Mouse (Mus musculus) liver, embryonic 16.5 days (tissue): ENCODE measurements around the gene Atg9a. TPM values are rescaled to one million over a fixed set of nuclear protein-coding genes. Genes with fewer than 3 reads are reported as not detected.

ENCODE experiments used
- ATAC-seq: fragments of 200-750 bp; cut with Nextera tagmentation; 2 replicates; pipeline ENCODE4 v1.8.0; 2017; ENCODE audit warnings: low read depth, mild to moderate bottlenecking, moderate number of reproducible peaks, moderate library complexity
- H3K27ac ChIP-seq: fragments of 300-500 bp; sonication (generic); 2 replicates; pipeline ENCODE4 v1.5.1; 2014; ENCODE audit warnings: mild to moderate bottlenecking, low read length
- H3K27me3 ChIP-seq: fragments of 300-500 bp; sonication (generic); 2 replicates; pipeline ENCODE4 v1.6.1; 2014; ENCODE audit warnings: low read depth, low read length, mixed read lengths; ENCODE audit not compliant: control insufficient read depth, insufficient read depth
- H3K36me3 ChIP-seq: fragments of 300-500 bp; sonication (generic); 2 replicates; pipeline ENCODE4 v1.6.1; 2014; ENCODE audit warnings: mild to moderate bottlenecking; ENCODE audit not compliant: control insufficient read depth, insufficient read depth
- H3K4me1 ChIP-seq: fragments of 300-500 bp; sonication (generic); 2 replicates; pipeline ENCODE4 v1.6.1; 2014; ENCODE audit warnings: low read depth, low read length, mixed read lengths; ENCODE audit not compliant: control insufficient read depth
- H3K4me2 ChIP-seq: fragments of 300-500 bp; sonication (generic); 2 replicates; pipeline ENCODE4 v1.6.1; 2014; ENCODE audit warnings: low read depth, low read length, mixed read lengths
- H3K4me3 ChIP-seq: fragments of 300-500 bp; sonication (generic); 2 replicates; pipeline ENCODE4 v1.5.1; 2014; ENCODE audit warnings: low read depth, mild to moderate bottlenecking, low read length
- H3K9ac ChIP-seq: fragments of 300-500 bp; sonication (generic); 2 replicates; pipeline ENCODE4 v1.6.1; 2014; ENCODE audit warnings: low read depth, low read length
- H3K9me3 ChIP-seq: fragments of 300-500 bp; sonication (generic); replicated peaks from 2 replicates; pipeline ENCODE4 v1.6.1; 2016; ENCODE audit warnings: low read length; ENCODE audit not compliant: control insufficient read depth
- whole genome bisulfite sequencing: fragments of 180-500 bp; shearing (Covaris S2); extraction: QIAGEN DNeasy Blood & Tissue Kit; methylation state at CpG from one replicate; pipeline ENCODE4 v1.1.7; 2014; ENCODE audit not compliant: insufficient replicate concordance; 5-methylcytosine and 5-hydroxymethylcytosine counted together
- polyA plus RNA-seq: library from polyadenylated mRNA; unstranded; fragments of >200 nt; fragmentation: Nextera tagmentation; extraction: Ambion mirVana; gene quantifications from 2 replicates; pipeline ENCODE4 v1.2.1, GENCODE M21; 2015

The Atg9a gene
- polyA plus RNA-seq, 1 experiment from 2014 or later, result 28.5 TPM

DNA sequence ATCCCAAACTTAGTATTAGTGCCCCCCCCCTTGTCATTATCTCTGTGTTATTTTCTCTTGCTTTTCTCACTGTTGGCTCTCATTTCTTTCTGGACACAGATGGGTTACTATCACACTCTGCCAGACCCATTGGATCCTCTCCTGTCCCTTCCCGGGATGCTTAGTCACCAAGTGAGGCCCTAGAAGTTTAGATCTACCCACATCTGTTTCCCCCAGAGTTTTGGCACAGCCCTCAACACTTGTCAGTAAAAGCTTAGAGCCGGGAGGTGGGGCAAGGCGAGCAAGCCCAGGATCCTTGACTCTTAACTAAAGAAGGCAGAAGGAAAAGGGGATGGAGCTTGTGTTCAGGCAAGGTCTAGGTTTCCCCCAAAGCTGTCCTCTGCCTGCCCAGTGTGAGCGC lies 37.2 kb upstream of the Atg9a start:
- Histone ChIP-seq H3K36me3 (no peaks in the 10 kb centered on the region), H3K9ac (no peak overlapping the region), H3K27ac (peak overlapping the region; percentile 69), H3K27me3 (no peaks in the 10 kb centered on the region), H3K4me2 (no peak overlapping the region), H3K4me1 (peaks cover 11% of the 10 kb centered on the region), H3K4me3 (no peak overlapping the region), H3K9me3 (no peaks in the 10 kb centered on the region)
- 31% methylated on average over 4 of the region's 4 CpGs for WGBS
- peak; percentile 87 for ATAC-seq

DNA sequence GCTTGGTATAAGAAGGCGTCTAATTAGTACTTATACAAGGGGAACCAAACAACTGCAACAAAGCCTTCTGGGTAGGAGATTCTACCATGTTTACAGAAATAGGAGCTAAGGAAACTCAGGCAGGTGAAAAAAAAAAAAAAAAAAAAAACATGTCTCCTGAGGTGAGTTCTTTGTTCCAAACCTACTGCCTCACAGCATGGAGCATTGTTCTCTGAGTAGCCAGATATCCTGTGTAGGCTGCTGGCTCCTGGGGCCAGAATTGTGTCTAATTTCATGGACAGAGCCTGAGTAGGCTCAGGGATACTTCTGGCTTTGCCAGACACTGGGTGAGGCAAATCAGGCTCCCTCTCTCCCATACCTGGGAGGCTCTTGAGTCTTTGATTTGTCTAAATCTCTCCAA lies 35.7 kb upstream of the Atg9a start:
- Histone ChIP-seq H3K36me3 (no peaks in the 10 kb centered on the region), H3K27me3 (no peaks in the 10 kb centered on the region), H3K9ac (no peak overlapping the region), H3K4me2 (no peak overlapping the region), H3K27ac (no peak overlapping the region), H3K4me3 (no peak overlapping the region), H3K4me1 (peaks cover 10% of the 10 kb centered on the region), H3K9me3 (no peaks in the 10 kb centered on the region)
- WGBS, result 82% methylated on average over 1 of the region's 1 CpGs
- no peak for ATAC-seq

- Histone ChIP-seq H3K27me3 (no peaks in the 10 kb centered on the region), H3K4me2 (no peak overlapping the region), H3K4me3 (no peak overlapping the region), H3K4me1 (peaks cover 5% of the 10 kb centered on the region), H3K36me3 (no peaks in the 10 kb centered on the region), H3K27ac (no peak overlapping the region), H3K9ac (no peak overlapping the region), H3K9me3 (no peaks in the 10 kb centered on the region)
- no peak for ATAC-seq
- WGBS, result 33% methylated on average over 2 of the region's 2 CpGs
Observed at GRCm38 (mm10) chr1:75226138-75226537, 34.1 kb upstream of the Atg9a start.

DNA sequence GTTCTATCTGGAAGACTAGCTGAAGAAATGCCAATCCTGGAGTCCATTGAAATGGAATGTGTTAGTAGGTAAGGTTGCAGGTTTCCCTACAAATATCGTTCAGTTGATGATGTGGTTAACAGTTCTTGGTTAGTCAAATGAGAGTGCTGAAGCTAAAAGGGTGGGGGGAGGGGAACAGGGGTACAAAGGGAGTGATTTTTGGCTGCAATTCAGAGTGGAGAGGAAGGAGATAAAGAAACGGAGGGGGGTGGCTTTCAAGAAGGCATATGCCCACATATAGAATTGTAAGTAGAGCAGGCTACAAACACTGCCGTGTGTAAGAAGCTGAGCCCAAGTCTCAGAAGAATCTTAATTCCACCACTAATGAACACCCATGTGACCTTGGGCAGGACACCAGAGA lies 33.5 kb upstream of the Atg9a start:
- H3K36me3 ChIP-seq, result no peaks in the 10 kb centered on the region
- no peak overlapping the region for H3K27ac ChIP-seq
- H3K4me3 ChIP-seq, result no peak overlapping the region
- H3K9ac ChIP-seq, result no peak overlapping the region
- H3K4me2 ChIP-seq, result no peak overlapping the region
- peaks cover 5% of the 10 kb centered on the region for H3K27me3 ChIP-seq
- 19% methylated on average over 3 of the region's 3 CpGs for WGBS
- H3K4me1 ChIP-seq, result peaks cover 5% of the 10 kb centered on the region
- no peaks in the 10 kb centered on the region for H3K9me3 ChIP-seq
- no peak for ATAC-seq

GRCm38 (mm10) chr1:75223532-75223931 lies 31.5 kb upstream of the Atg9a start:
- no peak overlapping the region for H3K4me2 ChIP-seq
- 18% methylated on average over 6 of the region's 6 CpGs for WGBS
- H3K27me3 ChIP-seq, result peaks cover 14% of the 10 kb centered on the region
- no peak overlapping the region for H3K9ac ChIP-seq
- H3K4me3 ChIP-seq, result no peak overlapping the region
- H3K36me3 ChIP-seq, result no peaks in the 10 kb centered on the region
- ATAC-seq, result no peak
- peaks cover 8% of the 10 kb centered on the region for H3K4me1 ChIP-seq
- no peak overlapping the region for H3K27ac ChIP-seq
- no peaks in the 10 kb centered on the region for H3K9me3 ChIP-seq

GRCm38 (mm10) chr1:75222926-75223325 lies 30.9 kb upstream of the Atg9a start:
- Histone ChIP-seq H3K36me3 (no peaks in the 10 kb centered on the region), H3K4me1 (peaks cover 8% of the 10 kb centered on the region), H3K27ac (no peak overlapping the region), H3K4me3 (no peak overlapping the region), H3K27me3 (peaks cover 14% of the 10 kb centered on the region), H3K4me2 (no peak overlapping the region), H3K9me3 (no peaks in the 10 kb centered on the region), H3K9ac (no peak overlapping the region)
- no peak for ATAC-seq
- 51% methylated on average over 6 of the region's 6 CpGs for WGBS

DNA sequence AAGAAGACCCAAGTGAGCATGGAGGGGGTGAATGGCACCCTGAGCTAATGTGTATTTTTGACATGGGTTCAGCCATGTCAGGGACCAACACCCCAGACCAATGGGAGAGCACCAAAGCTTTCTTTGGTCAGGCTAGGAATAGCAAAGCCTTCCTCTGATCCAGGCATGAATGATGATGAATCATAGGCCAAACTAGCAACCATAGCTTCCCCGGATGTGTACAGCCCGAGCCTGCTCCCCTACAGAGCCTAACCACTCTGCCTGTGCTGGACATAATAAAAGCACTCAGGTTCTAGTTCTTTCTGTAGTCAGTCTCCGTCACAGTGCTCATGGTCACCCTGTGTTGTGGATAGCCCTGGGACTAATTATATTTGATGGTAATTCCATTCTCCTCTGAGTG lies 29.5 kb upstream of the Atg9a start:
- 68% methylated on average over 3 of the region's 3 CpGs for WGBS

GRCm38 (mm10) chr1:75219531-75219930 lies 27.5 kb upstream of the Atg9a start, which contains the start of gene Tuba4a:
Gene Tuba4a (minus strand): TSS chr1:75219865.
- Histone ChIP-seq H3K27ac (peak within 1 kb of the TSS; percentile 97), H3K4me3 (peak within 1 kb of the TSS; percentile 83), H3K4me1 (peaks cover 42% of the 10 kb centered on the region), H3K27me3 (peaks cover 14% of the 10 kb centered on the region), H3K4me2 (peak within 1 kb of the TSS; percentile 97), H3K36me3 (peaks cover 25% of the 10 kb centered on the region), H3K9ac (peak within 1 kb of the TSS; percentile 87), H3K9me3 (no peaks in the 10 kb centered on the region)
- ATAC-seq, result peak; percentile 3; the same call in 1 of the 2 replicates
- 2% methylated on average over 34 of the region's 34 CpGs for WGBS

More for the DNA sequence above, 29.5 kb upstream of the Atg9a start:
- no peak for ATAC-seq
- Histone ChIP-seq H3K27ac (no peak overlapping the region), H3K4me3 (no peak overlapping the region), H3K27me3 (peaks cover 14% of the 10 kb centered on the region), H3K9me3 (no peaks in the 10 kb centered on the region), H3K4me2 (no peak overlapping the region), H3K4me1 (peaks cover 22% of the 10 kb centered on the region), H3K9ac (no peak overlapping the region), H3K36me3 (peaks cover 5% of the 10 kb centered on the region)

- ATAC-seq, result peak; percentile 90
- H3K4me3 ChIP-seq, result peak overlapping the region; percentile 83
- peak overlapping the region; percentile 97 for H3K4me2 ChIP-seq
- H3K4me1 ChIP-seq, result peaks cover 46% of the 10 kb centered on the region
- H3K9ac ChIP-seq, result peak overlapping the region; percentile 87
- peaks cover 30% of the 10 kb centered on the region for H3K36me3 ChIP-seq
- peak overlapping the region; percentile 97 for H3K27ac ChIP-seq
- H3K27me3 ChIP-seq, result peaks cover 14% of the 10 kb centered on the region
- no peaks in the 10 kb centered on the region for H3K9me3 ChIP-seq
- WGBS, result under 1% methylated on average over 24 of the region's 24 CpGs
Observed at GRCm38 (mm10) chr1:75219078-75219477, 27.1 kb upstream of the Atg9a start.
